Mouse (Mus musculus) gastrocnemius, postnatal 25 days (tissue): ENCODE measurements around the gene Arfgap3. TPM values are rescaled to one million over a fixed set of nuclear protein-coding genes. Genes with fewer than 3 reads are reported as not detected.

ENCODE experiments used
- DNase-seq: peaks from one replicate; pipeline ENCODE4 v3.0.0; 2022
- total RNA-seq, 2 experiments: library from RNA; stranded (reverse); gene quantifications; 1 replicate in 1 of 2; 2 replicates in 1 of 2; pipeline ENCODE4 v1.2.3; 2021

The Arfgap3 gene
- total RNA-seq, 2 experiments from 2014 or later: 5.8 to 9.6 TPM

GRCm38 (mm10) chr15:83252060-83252459 is 98.0 kb downstream of the Arfgap3 start:
- peak; percentile 56 for DNase-seq

- DNase-seq: peak; percentile 62
Observed at GRCm38 (mm10) chr15:83251176-83252004, 98.7 kb downstream of the Arfgap3 start, which contains the start of gene A4galt. Gene A4galt, minus strand, starts transcription at chr15:83251774.

GRCm38 (mm10) chr15:83250651-83251175 is 99.3 kb downstream of the Arfgap3 start:
- no peak for DNase-seq

Other genes with a start within 250 kb of the Arfgap3 start
- 10 to 100 TPM; 41.8 to 42.8 TPM for gene Rrp7a, start 227.4 kb downstream of the Arfgap3 start, total RNA-seq
- gene Poldip3, start 200.9 kb downstream of the Arfgap3 start, total RNA-seq: 10 to 100 TPM; 16.7 to 16.9 TPM
- 10 to 100 TPM; 47.0 to 65.7 TPM for gene Cyb5r3, start 177.7 kb downstream of the Arfgap3 start, total RNA-seq
- gene A4galt, start 98.5 kb downstream of the Arfgap3 start, total RNA-seq: 1 to 10 TPM; 3.7 to 4.3 TPM
- gene Pacsin2, start 114.4 kb upstream of the Arfgap3 start, total RNA-seq: 10 to 100 TPM; 51.6 to 53.8 TPM
- gene Ttll1, start 160.6 kb upstream of the Arfgap3 start, total RNA-seq: 1 to 10 TPM; 2.2 to 6.3 TPM
- gene Bik, start 176.6 kb upstream of the Arfgap3 start, total RNA-seq: 1 to 10 TPM in 1 of 2 experiments, under 1 TPM in 1; 0.59 to 1.3 TPM
- gene Tspo, start 213.3 kb upstream of the Arfgap3 start, total RNA-seq: 10 to 100 TPM; 21.2 to 34.5 TPM
- 10 to 100 TPM; 18.6 to 21.4 TPM for gene Mcat, start 213.5 kb upstream of the Arfgap3 start, total RNA-seq
- 1 to 10 TPM; 4.2 to 4.9 TPM for gene Ttll12, start 244.9 kb upstream of the Arfgap3 start, total RNA-seq